Mouse (Mus musculus) macrophage (primary cell): ENCODE data around the gene Zmynd8. TPM values are rescaled to one million over a fixed set of nuclear protein-coding genes. Genes with fewer than 3 reads are reported as not detected.

Source experiments
- H3K27ac ChIP-seq: fragments of 350-480 bp; formaldehyde crosslinking; 2 replicates; pipeline ENCODE4 v1.9.0; 2021
- H3K36me3 ChIP-seq: fragments of 350-480 bp; formaldehyde crosslinking; 2 replicates; pipeline ENCODE4 v1.9.0; 2021; ENCODE audit errors: inconsistent target
- H3K4me3 ChIP-seq: fragments of 350-480 bp; formaldehyde crosslinking; 2 replicates; pipeline ENCODE4 v1.9.0; 2021; ENCODE audit errors: inconsistent target
- H3K79me2 ChIP-seq: fragments of 350-480 bp; formaldehyde crosslinking; 2 replicates; pipeline ENCODE4 v1.9.0; 2021; ENCODE audit errors: inconsistent target
- WGBS: methylation state at CpG from one replicate; pipeline ENCODE4 v1.1.7; 2026; ENCODE audit warnings: inconsistent platforms; ENCODE audit not compliant: missing documents; 5-methylcytosine and 5-hydroxymethylcytosine counted together
- polyA plus RNA-seq: library from polyadenylated mRNA; stranded (reverse); fragments of 250-400 nt; gene quantifications from 3 replicates; pipeline ENCODE4 v1.2.4, GENCODE M21; 2018; ENCODE audit warnings: inconsistent platforms

The Zmynd8 gene
- polyA plus RNA-seq, 1 experiment from 2014 or later: 95.5 TPM

- Histone ChIP-seq H3K27ac (peak overlapping the region; percentile 18; the same call in 1 of the 2 replicates), H3K4me3 (no peak overlapping the region), H3K79me2 (peaks cover 100% of the 10 kb centered on the region), H3K36me3 (peaks cover 45% of the 10 kb centered on the region)
- 12% methylated on average over 11 of the region's 11 CpGs for WGBS
These were observed 46.4 kb downstream of the Zmynd8 start for GRCm38 (mm10) chr2:165852453-165852852.

GRCm38 (mm10) chr2:165851811-165852415 is 46.9 kb downstream of the Zmynd8 start:
- WGBS: 86% methylated on average over 12 of the region's 13 CpGs
- Histone ChIP-seq H3K79me2 (peaks cover 100% of the 10 kb centered on the region), H3K36me3 (peaks cover 49% of the 10 kb centered on the region), H3K27ac (peak overlapping the region; percentile 8; the same call in 1 of the 2 replicates), H3K4me3 (no peak overlapping the region)

GRCm38 (mm10) chr2:165850826-165851225 is 48.0 kb downstream of the Zmynd8 start:
- 65% methylated on average over 6 of the region's 6 CpGs for WGBS
- Histone ChIP-seq H3K4me3 (no peak overlapping the region), H3K36me3 (peaks cover 60% of the 10 kb centered on the region), H3K27ac (no peak overlapping the region), H3K79me2 (peaks cover 100% of the 10 kb centered on the region)

- no peak overlapping the region for H3K27ac ChIP-seq
- H3K79me2 ChIP-seq: peaks cover 100% of the 10 kb centered on the region
- peaks cover 71% of the 10 kb centered on the region for H3K36me3 ChIP-seq
- 54% methylated on average over 5 of the region's 5 CpGs for WGBS
- no peak overlapping the region for H3K4me3 ChIP-seq
These were observed 49.7 kb downstream of the Zmynd8 start for GRCm38 (mm10) chr2:165849129-165849528.

- Histone ChIP-seq H3K79me2 (peaks cover 100% of the 10 kb centered on the region), H3K36me3 (peaks cover 92% of the 10 kb centered on the region), H3K27ac (no peak overlapping the region), H3K4me3 (no peak overlapping the region)
- WGBS: 77% methylated on average over 8 of the region's 8 CpGs
These were observed 52.0 kb downstream of the Zmynd8 start for GRCm38 (mm10) chr2:165846787-165847186.

GRCm38 (mm10) chr2:165845490-165845889 is 53.3 kb downstream of the Zmynd8 start:
- WGBS: 98% methylated on average over 22 of the region's 22 CpGs
- Histone ChIP-seq H3K79me2 (peaks cover 100% of the 10 kb centered on the region), H3K27ac (no peak overlapping the region), H3K36me3 (peaks cover 92% of the 10 kb centered on the region), H3K4me3 (no peak overlapping the region)

GRCm38 (mm10) chr2:165843350-165843749 is 55.5 kb downstream of the Zmynd8 start:
- peaks cover 97% of the 10 kb centered on the region for H3K36me3 ChIP-seq
- no peak overlapping the region for H3K4me3 ChIP-seq
- WGBS: 91% methylated on average over 6 of the region's 6 CpGs
- H3K27ac ChIP-seq: no peak overlapping the region
- H3K79me2 ChIP-seq: peaks cover 95% of the 10 kb centered on the region

- Histone ChIP-seq H3K36me3 (peaks cover 98% of the 10 kb centered on the region), H3K4me3 (no peak overlapping the region), H3K27ac (no peak overlapping the region), H3K79me2 (peaks cover 91% of the 10 kb centered on the region)
- 100% methylated on average over 10 of the region's 10 CpGs for WGBS
These were observed 56.6 kb downstream of the Zmynd8 start for GRCm38 (mm10) chr2:165842241-165842640.

- H3K36me3 ChIP-seq: peaks cover 98% of the 10 kb centered on the region
- WGBS: 90% methylated on average over 5 of the region's 6 CpGs
- no peak overlapping the region for H3K4me3 ChIP-seq
- H3K27ac ChIP-seq: no peak overlapping the region
- peaks cover 90% of the 10 kb centered on the region for H3K79me2 ChIP-seq
These were observed 57.0 kb downstream of the Zmynd8 start for GRCm38 (mm10) chr2:165841805-165842204.

- H3K27ac ChIP-seq: no peak overlapping the region
- H3K36me3 ChIP-seq: peaks cover 97% of the 10 kb centered on the region
- 97% methylated on average over 7 of the region's 7 CpGs for WGBS
- peaks cover 88% of the 10 kb centered on the region for H3K79me2 ChIP-seq
- no peak overlapping the region for H3K4me3 ChIP-seq
These were observed 58.0 kb downstream of the Zmynd8 start for GRCm38 (mm10) chr2:165840852-165841251.

GRCm38 (mm10) chr2:165839317-165839652 is 59.5 kb downstream of the Zmynd8 start:
- Histone ChIP-seq H3K4me3 (no peak overlapping the region), H3K79me2 (peaks cover 78% of the 10 kb centered on the region), H3K36me3 (peaks cover 97% of the 10 kb centered on the region), H3K27ac (no peak overlapping the region)
- WGBS: 88% methylated on average over 1 of the region's 2 CpGs

GRCm38 (mm10) chr2:165838606-165839316 is 60.1 kb downstream of the Zmynd8 start:
- Histone ChIP-seq H3K4me3 (no peak overlapping the region), H3K36me3 (peaks cover 97% of the 10 kb centered on the region), H3K27ac (no peak overlapping the region), H3K79me2 (peaks cover 78% of the 10 kb centered on the region)
- WGBS: 93% methylated on average over 22 of the region's 23 CpGs

- peaks cover 97% of the 10 kb centered on the region for H3K36me3 ChIP-seq
- H3K27ac ChIP-seq: no peak overlapping the region
- H3K4me3 ChIP-seq: no peak overlapping the region
- H3K79me2 ChIP-seq: peaks cover 77% of the 10 kb centered on the region; the same call in 1 of the 2 replicates
- WGBS: 87% methylated on average over 13 of the region's 13 CpGs
These were observed 64.2 kb downstream of the Zmynd8 start for GRCm38 (mm10) chr2:165834601-165835000.

GRCm38 (mm10) chr2:165833468-165833867 is 65.3 kb downstream of the Zmynd8 start:
- 86% methylated on average over 9 of the region's 9 CpGs for WGBS
- no peak overlapping the region for H3K27ac ChIP-seq
- no peak overlapping the region for H3K4me3 ChIP-seq
- H3K36me3 ChIP-seq: peaks cover 97% of the 10 kb centered on the region
- peaks cover 83% of the 10 kb centered on the region; the same call in 1 of the 2 replicates for H3K79me2 ChIP-seq

GRCm38 (mm10) chr2:165832720-165833119 is 66.1 kb downstream of the Zmynd8 start:
- no peak overlapping the region for H3K27ac ChIP-seq
- WGBS: 94% methylated on average over 9 of the region's 9 CpGs
- peaks cover 96% of the 10 kb centered on the region for H3K36me3 ChIP-seq
- H3K4me3 ChIP-seq: no peak overlapping the region
- H3K79me2 ChIP-seq: peaks cover 83% of the 10 kb centered on the region; the same call in 1 of the 2 replicates
